Mouse (Mus musculus): ENCODE measurements around the gene Sfrp5. TPM values are rescaled to one million over a fixed set of nuclear protein-coding genes. Genes with fewer than 3 reads are reported as not detected.

Sfrp5 gene
- total RNA-seq, 1 experiment from 2014 or later, result not detected

DNA sequence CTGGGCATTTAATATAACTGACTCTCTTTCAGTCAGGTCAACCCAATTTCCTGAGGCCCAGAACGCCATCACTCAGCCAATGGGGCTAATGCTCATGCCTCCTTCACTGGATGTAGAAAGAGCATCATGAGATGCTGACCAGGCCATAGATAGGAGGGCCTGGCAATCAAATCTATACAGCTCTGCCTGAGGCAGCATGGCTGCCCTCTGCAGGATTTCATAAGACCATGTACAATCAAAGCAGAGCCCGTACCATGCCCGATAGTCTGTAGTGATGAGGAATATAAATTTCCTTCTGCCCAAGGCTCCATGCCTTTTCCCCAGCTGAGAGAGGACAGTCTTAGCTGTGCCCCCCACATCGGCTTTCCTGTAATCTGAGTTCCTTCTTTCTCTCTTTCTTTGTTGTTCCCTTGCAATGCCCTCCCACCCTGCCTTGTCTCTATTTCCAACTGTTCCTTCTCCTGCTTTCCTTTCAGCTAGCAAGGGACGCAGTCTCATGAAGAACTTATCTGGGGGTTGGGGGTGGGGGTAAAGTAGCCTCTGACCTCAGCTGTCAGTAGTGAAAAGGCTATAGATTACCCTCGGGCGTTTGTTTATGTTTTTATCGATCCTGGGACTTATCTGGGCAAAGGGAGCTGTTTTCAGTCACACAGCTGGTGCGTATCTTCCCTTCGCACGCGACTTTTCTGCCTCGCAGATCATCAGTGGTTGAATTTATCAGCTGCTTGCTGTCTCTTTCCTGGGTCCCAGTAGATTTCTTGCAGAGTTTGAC lies 43.6 kb downstream of the Sfrp5 start:
- ATAC-seq (replicated peaks; ENCODE audit: insufficient number of reproducible peaks, low FRiP score, low TSS enrichment, poor library complexity, severe bottlenecking), result no peak

DNA sequence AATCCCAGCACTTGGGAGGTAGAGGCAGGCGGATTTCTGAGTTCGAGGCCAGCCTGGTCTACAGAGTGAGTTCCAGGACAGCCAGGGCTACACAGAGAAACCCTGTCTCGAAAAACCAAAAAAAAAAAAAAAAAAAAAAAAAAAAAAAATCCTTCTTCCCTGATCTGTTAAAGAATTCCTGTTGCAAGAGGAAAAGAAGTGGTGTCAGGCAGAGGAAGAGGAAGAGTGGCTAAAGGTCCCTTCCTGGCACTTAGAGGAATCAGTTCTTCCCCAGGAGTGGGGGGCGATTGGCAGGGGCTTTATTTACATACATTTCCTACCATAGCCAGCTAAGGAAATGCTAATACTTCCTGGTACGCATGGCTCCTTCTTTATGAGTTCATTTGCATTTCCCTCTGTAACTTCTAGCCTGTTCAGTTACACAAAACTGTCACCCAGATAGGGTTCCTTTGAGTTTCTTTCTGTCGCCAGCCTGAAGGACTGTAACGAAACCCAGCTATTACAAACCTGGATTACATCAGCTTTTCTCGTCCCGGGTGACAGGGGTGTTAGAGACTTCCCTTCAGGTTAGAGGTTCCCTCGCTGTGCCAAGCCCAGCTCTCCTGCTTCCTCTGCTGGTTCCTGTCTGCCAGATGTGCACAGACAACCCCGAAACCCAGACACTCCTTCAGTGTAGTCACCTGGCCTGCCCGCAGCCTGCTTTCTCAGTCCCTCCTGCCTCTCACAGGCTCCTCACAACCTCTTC lies 44.4 kb downstream of the Sfrp5 start:
- 0 out of 2 replicates have a peak, but pooled peaks have one; percentile 31 for ATAC-seq (replicated peaks; ENCODE audit: insufficient number of reproducible peaks, low FRiP score, low TSS enrichment, poor library complexity, severe bottlenecking)

DNA sequence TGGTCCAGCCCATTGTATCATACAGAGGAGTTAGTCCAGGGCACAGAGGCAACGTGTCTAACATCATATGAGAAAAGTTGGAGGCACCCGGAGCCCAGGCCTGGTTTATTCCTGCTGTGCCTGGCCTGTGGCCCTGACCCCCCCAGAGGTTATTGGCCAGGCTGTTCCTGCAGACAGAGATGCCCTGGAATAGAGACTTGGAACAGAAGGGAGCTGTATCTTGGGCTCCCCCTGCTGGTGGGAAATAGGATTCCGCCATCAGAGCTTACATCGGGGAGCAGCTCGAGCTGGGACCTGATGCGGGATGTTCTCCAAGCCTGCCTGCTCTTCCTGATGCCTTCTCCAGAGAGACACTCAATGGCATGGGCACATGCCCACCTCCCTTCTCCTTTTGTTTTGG lies 50.1 kb downstream of the Sfrp5 start:
- ATAC-seq (replicated peaks; ENCODE audit: insufficient number of reproducible peaks, low FRiP score, low TSS enrichment, poor library complexity, severe bottlenecking), result peak; percentile 74

DNA sequence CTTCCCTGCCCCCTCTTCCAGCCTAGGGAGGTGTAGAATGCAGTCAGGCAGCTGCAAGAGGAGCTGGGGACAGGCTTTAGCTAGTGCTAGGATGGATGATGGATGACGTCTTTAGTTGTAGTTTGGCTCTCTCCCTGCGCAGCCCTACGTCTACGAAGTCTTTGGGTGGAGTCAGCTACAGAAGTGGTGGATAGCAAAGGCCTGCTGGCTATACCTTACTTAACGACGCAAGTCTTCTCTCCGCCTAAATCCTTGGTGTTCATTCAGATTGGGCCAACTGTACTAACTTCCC lies 53.5 kb downstream of the Sfrp5 start:
- ATAC-seq (replicated peaks; ENCODE audit: insufficient number of reproducible peaks, low FRiP score, low TSS enrichment, poor library complexity, severe bottlenecking), result no peak

Other genes with a start within 250 kb of the Sfrp5 start
- 18.6 to 55.2 TPM (median 41.6 TPM) in 3 replicates for gene Mms19, start 221.1 kb downstream of the Sfrp5 start, total RNA-seq (2017)
- 8.2 to 10.9 TPM (median 10.0 TPM) in 3 replicates for gene Ubtd1, start 220.5 kb downstream of the Sfrp5 start, total RNA-seq (2017)
- gene Ankrd2, start 166.3 kb downstream of the Sfrp5 start, total RNA-seq (2017), result not detected in 3 replicates
- not detected in 3 replicates for gene Hoga1, start 156.6 kb downstream of the Sfrp5 start, total RNA-seq (2017)
- 0.43 to 0.67 TPM in 2 of 3 replicates, not detected in the other for gene 4933411K16Rik, start 150.0 kb downstream of the Sfrp5 start, total RNA-seq (2017)
- gene Morn4, start 115.9 kb downstream of the Sfrp5 start, total RNA-seq (2017), result not detected in 3 replicates
- gene Pi4k2a, start 111.8 kb downstream of the Sfrp5 start, total RNA-seq (2017), result 12.4 to 19.9 TPM (median 16.8 TPM) in 3 replicates
- 3.7 to 6.4 TPM (median 4.2 TPM) in 3 replicates for gene Avpi1, start 73.2 kb downstream of the Sfrp5 start, total RNA-seq (2017)
- gene Marveld1, start 54.9 kb downstream of the Sfrp5 start, total RNA-seq (2017), result 4.6 to 15.8 TPM (median 7.2 TPM) in 3 replicates
- gene Zfyve27, start 38.3 kb downstream of the Sfrp5 start, total RNA-seq (2017), result 43.3 to 59.7 TPM (median 44.3 TPM) in 3 replicates
- gene Golga7b, start 45.3 kb upstream of the Sfrp5 start, total RNA-seq (2017), result not detected in 3 replicates
- gene Crtac1, start 229.5 kb upstream of the Sfrp5 start, total RNA-seq (2017), result not detected in 3 replicates